ENCODE assay signal across 7 mouse cellular contexts in the genomic region with DNA sequence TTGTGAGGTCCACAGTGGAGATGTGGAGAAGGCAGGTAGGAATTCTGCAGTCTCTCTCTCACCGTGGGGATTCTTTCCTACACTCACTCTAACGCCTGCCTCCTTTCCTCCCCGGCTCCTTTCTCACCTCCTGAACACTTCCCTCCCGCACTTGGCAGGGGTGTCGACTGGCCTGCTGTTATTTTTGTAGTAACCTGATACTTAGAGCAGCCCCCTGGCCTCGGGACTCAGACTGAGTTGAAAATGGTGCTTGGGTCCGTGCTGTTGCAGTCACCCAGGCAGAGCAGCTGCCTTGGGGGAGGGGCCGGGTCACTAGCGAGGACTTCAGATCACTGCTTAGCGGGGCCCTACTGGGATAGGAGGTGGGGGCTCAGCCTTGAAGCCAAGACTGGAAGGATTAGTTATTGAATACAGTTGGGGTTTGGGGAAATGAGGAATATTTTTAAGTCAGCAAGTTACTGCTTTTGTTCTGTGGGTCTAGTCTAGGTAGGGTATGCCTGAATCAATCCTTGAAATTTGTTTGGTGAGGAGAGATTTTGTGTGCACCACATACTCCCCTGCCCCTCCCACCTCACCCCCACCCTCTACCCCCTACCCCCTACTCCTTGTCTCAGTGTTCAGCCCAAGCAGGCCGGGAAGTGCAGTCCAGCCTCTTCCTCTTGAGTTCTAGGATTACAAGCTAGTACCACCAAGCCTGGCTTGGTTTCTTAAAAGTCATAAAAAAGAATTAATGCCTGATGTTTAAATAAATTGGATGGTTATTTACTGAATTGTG.
DNase-seq lines count a peak whose midpoint lies in the region; ATAC-seq and TF ChIP-seq lines count a peak whose summit lies in the region.

No protein-coding gene starts in this region.

- WGBS in embryonic facial prominence, embryonic 15.5 days: 5% methylated on average over 11 of the region's 11 CpGs
- 7% methylated on average over 11 of the region's 11 CpGs for WGBS in heart, postnatal 0 days
- 13% methylated on average over 11 of the region's 11 CpGs for WGBS in midbrain, postnatal 0 days

- H3K27ac ChIP-seq in embryonic facial prominence, embryonic 15.5 days (replicated peaks): peak overlapping the region; percentile 52
- peak overlapping the region; percentile 70 for H3K27ac ChIP-seq in heart, postnatal 0 days (ENCODE audit: low read depth)
- H3K27ac ChIP-seq in midbrain, postnatal 0 days (ENCODE audit: low read depth, low read length): peak overlapping the region; percentile 19; the same call in 1 of the 2 replicates

- H3K27me3 ChIP-seq in Patski: no peaks in the 10 kb centered on the region
- H3K27me3 ChIP-seq in embryonic facial prominence, embryonic 15.5 days: no peaks in the 10 kb centered on the region
- H3K27me3 ChIP-seq in heart, postnatal 0 days (ENCODE audit: control insufficient read depth, insufficient read depth, low read length): no peaks in the 10 kb centered on the region
- H3K27me3 ChIP-seq in midbrain, postnatal 0 days (ENCODE audit: insufficient read depth, low read length): no peaks in the 10 kb centered on the region

- no peaks in the 10 kb centered on the region for H3K9me3 ChIP-seq in embryonic facial prominence, embryonic 15.5 days (replicated peaks)
- H3K9me3 ChIP-seq in heart, postnatal 0 days (replicated peaks; ENCODE audit: control insufficient read depth, low read length): no peaks in the 10 kb centered on the region
- no peaks in the 10 kb centered on the region for H3K9me3 ChIP-seq in midbrain, postnatal 0 days (ENCODE audit: low read length)

- no peak for TF ChIP-seq CTCF in Patski (IDR thresholded peaks at IDR 0.05)
- no peak for TF ChIP-seq CTCF in heart, postnatal 0 days (IDR thresholded peaks at IDR 0.05; ENCODE audit: low read depth)
- no peak for TF ChIP-seq CTCF in midbrain, postnatal 0 days (IDR thresholded peaks at IDR 0.05)

- CTCF ChIA-PET in Patski (lab: Charles Lee): interaction anchor here (1.4 kb wide), 1 partner anchor 17 kb away, joined by 4 read pairs; no protein-coding TSS in a partner anchor

- DNase-seq in Patski (ENCODE audit: low read depth, low spot score): peak; percentile 27
- peak; percentile 77 for DNase-seq in heart, postnatal 0 days (ENCODE audit: low spot score)
- DNase-seq in kidney, postnatal 36 days: peak; percentile 69 to 85
- DNase-seq in midbrain, postnatal 0 days (ENCODE audit: low spot score): peak; percentile 64
- DNase-seq in right cerebral cortex, postnatal 25 days: no peak
- DNase-seq in right cerebral cortex, adult 2 months (ENCODE audit: low spot score in 2 of 2): no peak

- in situ Hi-C loops in Patski (cut with MboI; ENCODE audit: low pct_unique_long_range_greater_than_20kb): no loop called here

- no peak for ATAC-seq in Patski
- ATAC-seq in embryonic facial prominence, embryonic 15.5 days (ENCODE audit: insufficient number of reproducible peaks, low FRiP score, low TSS enrichment, low read depth): peak; percentile 51; the same call in 1 of the 2 replicates
- peak; percentile 74 for ATAC-seq in heart, postnatal 0 days (ENCODE audit: insufficient read depth, low read depth)
- ATAC-seq in midbrain, postnatal 0 days (ENCODE audit: low FRiP score): 0 out of 2 replicates have a peak, but pooled peaks have one; percentile 20

- TF ChIP-seq EP300 in heart, postnatal 0 days (IDR thresholded peaks at IDR 0.05; ENCODE audit: low read depth): no peak

- POLR2A ChIA-PET in Patski (lab: Charles Lee): interaction anchor here (1.8 kb wide), 1 partner anchor 16 kb away, joined by 5 read pairs; no protein-coding TSS in a partner anchor

- H3K4me2 ChIP-seq in embryonic facial prominence, embryonic 15.5 days (replicated peaks): peak overlapping the region; percentile 22; the same call in 1 of the 2 replicates
- peak overlapping the region; percentile 48 for H3K4me2 ChIP-seq in heart, postnatal 0 days (ENCODE audit: low read depth, low read length)
- no peak overlapping the region for H3K4me2 ChIP-seq in midbrain, postnatal 0 days (ENCODE audit: low read depth, low read length, poor library complexity, severe bottlenecking)

- no peak overlapping the region for H3K4me3 ChIP-seq in embryonic facial prominence, embryonic 15.5 days (replicated peaks)
- 0 out of 2 replicates have a peak overlapping the region, but pooled peaks have one; percentile 5 for H3K4me3 ChIP-seq in heart, postnatal 0 days (ENCODE audit: low read depth, low read length)
- no peak overlapping the region for H3K4me3 ChIP-seq in midbrain, postnatal 0 days (ENCODE audit: low read depth, low read length)

- H3K9ac ChIP-seq in embryonic facial prominence, embryonic 15.5 days: no peak overlapping the region
- H3K9ac ChIP-seq in heart, postnatal 0 days (replicated peaks; ENCODE audit: low read depth, low read length): no peak overlapping the region; the same call in 1 of the 2 replicates
- no peak overlapping the region for H3K9ac ChIP-seq in midbrain, postnatal 0 days (replicated peaks; ENCODE audit: low read length, poor library complexity, severe bottlenecking)

- H3K4me1 ChIP-seq in embryonic facial prominence, embryonic 15.5 days: peaks cover 49% of the 10 kb centered on the region
- H3K4me1 ChIP-seq in heart, postnatal 0 days (ENCODE audit: control insufficient read depth, insufficient read depth): peaks cover 34% of the 10 kb centered on the region
- peaks cover 10% of the 10 kb centered on the region for H3K4me1 ChIP-seq in midbrain, postnatal 0 days (ENCODE audit: insufficient read depth, low read length)

- no peaks in the 10 kb centered on the region for H3K36me3 ChIP-seq in embryonic facial prominence, embryonic 15.5 days
- H3K36me3 ChIP-seq in heart, postnatal 0 days (replicated peaks; ENCODE audit: control insufficient read depth, insufficient read depth, low read length): no peaks in the 10 kb centered on the region
- H3K36me3 ChIP-seq in midbrain, postnatal 0 days (ENCODE audit: insufficient read depth, low read length): no peaks in the 10 kb centered on the region

Comparison
In these comparisons a context has a peak if more than half of its experiments do, and no peak if none do; other contexts are left out.
1. DNase-seq: peak in Patski (single experiment), heart, postnatal 0 days (single experiment), kidney, postnatal 36 days (2 of 2) and midbrain, postnatal 0 days (single experiment); none in right cerebral cortex, postnatal 25 days (single experiment) and right cerebral cortex, adult 2 months (0 of 2).
2. H3K27ac ChIP-seq: peak in every context shown above with its lines; median percentile 70 in heart, postnatal 0 days; 52 in embryonic facial prominence, embryonic 15.5 days; 19 in midbrain, postnatal 0 days.